Mouse (Mus musculus): ENCODE results near the gene Otud7b.

DNA sequence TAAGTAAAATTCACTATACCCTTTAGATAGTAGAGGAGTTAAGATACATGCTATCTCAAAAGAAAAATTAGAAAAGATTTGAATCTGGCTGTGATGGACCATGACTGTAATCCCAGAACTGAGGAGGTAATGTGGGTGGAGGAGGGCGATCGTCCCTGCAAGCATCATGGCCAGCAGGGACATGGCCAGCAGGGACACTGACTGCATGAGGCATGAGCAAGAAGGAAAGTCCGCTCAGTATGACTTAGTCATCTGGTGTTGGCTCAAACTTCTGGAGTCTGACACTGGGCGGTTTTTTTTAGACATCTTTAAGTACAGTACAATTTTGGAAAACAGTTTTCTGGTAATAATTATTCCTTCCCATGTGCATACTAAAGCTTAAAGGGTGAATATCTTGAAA lies 16.5 kb upstream of the Otud7b start:
- TF ChIP-seq CTCF (conservative IDR thresholded peaks at IDR 0.05; ENCODE audit: insufficient read depth, insufficient read length, low read depth, low read length) (no peak), POLR2A (IDR thresholded peaks at IDR 0.05; ENCODE audit: low read depth, low read length) (no peak)

Measured in kidney, adult 2 months (tissue).